Mouse (Mus musculus): ENCODE measurements around the gene Egfl7.
A peak's percentile ranks its signal among the peaks of the same experiment; 100 is the strongest.

Gene Egfl7

GRCm38 (mm10) chr2:26628792-26629437 is 49.1 kb downstream of the Egfl7 start:
- DNase-seq (ENCODE audit: low read depth, low spot score), result no peak
- H3K36me3 ChIP-seq (ENCODE audit: control insufficient read depth, insufficient read depth, low read length, poor library complexity, severe bottlenecking), result no peaks in the 10 kb centered on the region

GRCm38 (mm10) chr2:26632541-26633395 is 53.0 kb downstream of the Egfl7 start:
- H3K36me3 ChIP-seq (ENCODE audit: control insufficient read depth, insufficient read depth, low read length, poor library complexity, severe bottlenecking), result no peaks in the 10 kb centered on the region; the same call in 1 of the 2 replicates
- no peak for DNase-seq (ENCODE audit: low read depth, low spot score)
- H3K27me3 ChIP-seq (ENCODE audit: control insufficient read depth, insufficient read depth, low read length, poor library complexity, severe bottlenecking), result no peaks in the 10 kb centered on the region

More at GRCm38 (mm10) chr2:26628792-26629437, 49.1 kb downstream of the Egfl7 start:
- H3K27me3 ChIP-seq (ENCODE audit: control insufficient read depth, insufficient read depth, low read length, poor library complexity, severe bottlenecking), result no peaks in the 10 kb centered on the region

DNA sequence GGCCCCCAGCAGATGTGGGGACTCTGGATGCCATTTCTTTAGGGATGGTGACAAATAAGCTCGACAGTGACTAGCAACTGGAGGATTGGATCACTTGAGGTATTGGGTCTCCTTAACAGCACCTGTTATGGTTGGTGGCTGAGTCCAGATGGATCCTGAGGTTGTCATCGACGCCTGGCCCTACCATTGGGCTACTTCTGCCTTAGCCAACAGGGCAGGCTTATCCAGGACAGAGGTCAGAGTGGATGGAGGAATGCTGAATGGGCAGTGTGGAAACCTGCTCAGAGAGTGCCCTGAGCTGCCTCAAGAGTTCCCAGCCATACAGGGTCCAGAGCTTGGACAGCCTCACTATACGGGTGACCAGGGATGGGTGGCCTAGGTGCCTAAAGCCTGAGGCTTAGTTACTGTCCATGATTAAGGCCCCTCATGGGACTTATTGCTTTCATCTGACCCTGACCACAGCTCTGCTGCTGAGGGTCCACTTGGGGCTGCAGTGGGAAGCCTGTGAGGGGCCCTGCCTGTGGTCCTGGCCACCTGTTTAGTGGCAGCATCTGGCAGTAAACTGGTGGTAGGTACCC is 54.2 kb downstream of the Egfl7 start:
- no peaks in the 10 kb centered on the region for H3K27me3 ChIP-seq (ENCODE audit: control insufficient read depth, insufficient read depth, low read length, poor library complexity, severe bottlenecking)
- no peak for DNase-seq (ENCODE audit: low read depth, low spot score)
- H3K36me3 ChIP-seq (ENCODE audit: control insufficient read depth, insufficient read depth, low read length, poor library complexity, severe bottlenecking), result no peaks in the 10 kb centered on the region; the same call in 1 of the 2 replicates

DNA sequence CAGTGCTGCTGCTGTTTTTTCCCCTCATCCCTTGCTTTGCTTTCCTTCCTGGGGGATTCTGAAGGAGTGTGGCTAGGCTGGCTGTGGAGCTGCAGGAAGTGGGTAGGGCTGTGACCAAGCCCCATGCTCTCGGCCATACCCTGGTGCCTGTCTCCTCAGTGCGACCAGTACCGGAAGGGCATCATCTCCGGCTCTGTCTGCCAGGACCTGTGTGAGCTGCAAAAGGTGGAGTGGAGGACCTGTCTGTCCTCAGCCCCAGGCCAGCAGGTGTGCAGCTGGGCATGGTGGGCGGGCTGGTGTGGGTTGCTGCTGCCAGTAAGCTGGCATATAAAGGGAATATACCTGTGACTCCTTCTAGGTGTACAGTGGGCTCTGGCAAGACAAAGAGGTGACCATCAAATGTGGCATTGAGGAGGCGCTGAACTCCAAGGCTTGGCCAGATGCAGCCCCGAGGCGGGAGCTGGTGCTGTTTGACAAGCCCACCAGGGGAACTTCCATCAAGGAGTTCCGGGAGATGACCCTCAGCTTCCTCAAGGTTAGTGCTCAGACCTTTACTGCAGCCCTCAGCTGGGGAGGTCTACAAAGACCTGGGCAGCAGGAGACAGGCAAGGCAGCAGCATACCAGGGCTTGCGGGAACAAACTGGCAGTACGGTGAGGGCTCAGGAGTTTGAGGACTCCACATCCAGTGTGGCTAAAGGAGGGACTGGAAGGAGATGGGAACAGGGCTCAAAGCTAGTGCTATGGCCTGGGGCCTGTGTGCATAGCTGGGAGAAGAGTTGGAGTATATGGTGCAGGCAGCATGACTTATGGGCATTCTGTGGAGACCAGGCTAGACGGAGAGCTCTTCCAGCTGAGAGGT is 55.0 kb downstream of the Egfl7 start:
- Histone ChIP-seq H3K36me3 (ENCODE audit: control insufficient read depth, insufficient read depth, low read length, poor library complexity, severe bottlenecking) (no peaks in the 10 kb centered on the region; the same call in 1 of the 2 replicates), H3K27me3 (ENCODE audit: control insufficient read depth, insufficient read depth, low read length, poor library complexity, severe bottlenecking) (no peaks in the 10 kb centered on the region)
- DNase-seq (ENCODE audit: low read depth, low spot score), result no peak

- no peaks in the 10 kb centered on the region; the same call in 1 of the 2 replicates for H3K27me3 ChIP-seq (ENCODE audit: control insufficient read depth, insufficient read depth, low read length, poor library complexity, severe bottlenecking)
- no peak for DNase-seq (ENCODE audit: low read depth, low spot score)
- H3K36me3 ChIP-seq (ENCODE audit: control insufficient read depth, insufficient read depth, low read length, poor library complexity, severe bottlenecking), result no peaks in the 10 kb centered on the region; the same call in 1 of the 2 replicates
Measured at GRCm38 (mm10) chr2:26635489-26636324, 55.9 kb downstream of the Egfl7 start.

DNA sequence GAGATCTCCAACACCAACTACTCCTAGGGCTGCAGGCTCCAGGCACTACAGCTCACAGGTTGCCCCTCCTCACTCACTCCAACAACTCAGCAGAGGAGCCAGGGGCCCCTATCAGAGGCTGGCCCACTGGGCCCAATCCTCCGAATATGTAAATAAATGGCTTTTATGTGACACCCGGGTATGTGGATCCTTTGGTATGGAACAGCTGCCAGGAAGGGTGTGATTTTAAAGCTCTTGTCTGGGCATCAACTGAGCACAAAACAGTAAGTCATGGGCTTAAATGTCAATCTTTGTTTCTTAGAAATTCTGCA is 56.5 kb downstream of the Egfl7 start:
- Histone ChIP-seq H3K27me3 (ENCODE audit: control insufficient read depth, insufficient read depth, low read length, poor library complexity, severe bottlenecking) (no peaks in the 10 kb centered on the region; the same call in 1 of the 2 replicates), H3K36me3 (ENCODE audit: control insufficient read depth, insufficient read depth, low read length, poor library complexity, severe bottlenecking) (no peaks in the 10 kb centered on the region; the same call in 1 of the 2 replicates)
- DNase-seq (ENCODE audit: low read depth, low spot score), result no peak

DNA sequence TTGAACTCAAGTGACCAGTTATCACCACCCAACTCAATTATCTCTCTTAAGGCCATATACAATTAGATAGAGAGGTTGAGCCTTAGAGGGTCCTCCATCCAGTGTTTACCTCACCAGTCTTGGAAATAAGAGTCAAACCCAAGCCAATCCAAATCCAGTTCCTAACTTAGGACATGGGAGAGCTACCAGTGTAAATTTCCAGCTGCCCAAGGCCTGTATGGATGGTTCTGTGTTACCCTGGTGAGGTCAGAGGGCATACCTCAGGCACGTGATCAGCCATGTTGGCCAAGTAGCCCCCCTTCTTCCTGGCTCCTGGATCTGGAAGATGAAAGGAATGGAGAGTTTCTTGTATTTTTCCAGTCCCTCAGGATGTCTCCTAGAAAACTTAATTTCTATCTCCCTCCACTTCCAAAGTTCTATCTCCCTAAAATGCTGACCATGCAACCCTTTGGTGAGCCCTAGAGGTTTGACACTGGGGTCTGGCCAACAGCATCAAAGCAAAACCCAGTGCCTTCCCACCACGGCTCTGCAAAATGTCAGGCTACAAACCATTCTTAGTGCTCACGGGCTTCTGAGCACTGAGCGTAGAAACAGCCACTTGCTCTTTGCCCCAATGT is 57.6 kb downstream of the Egfl7 start:
- no peak for DNase-seq (ENCODE audit: low read depth, low spot score)
- H3K27me3 ChIP-seq (ENCODE audit: control insufficient read depth, insufficient read depth, low read length, poor library complexity, severe bottlenecking), result no peaks in the 10 kb centered on the region; the same call in 1 of the 2 replicates
- no peaks in the 10 kb centered on the region; the same call in 1 of the 2 replicates for H3K36me3 ChIP-seq (ENCODE audit: control insufficient read depth, insufficient read depth, low read length, poor library complexity, severe bottlenecking)

DNA sequence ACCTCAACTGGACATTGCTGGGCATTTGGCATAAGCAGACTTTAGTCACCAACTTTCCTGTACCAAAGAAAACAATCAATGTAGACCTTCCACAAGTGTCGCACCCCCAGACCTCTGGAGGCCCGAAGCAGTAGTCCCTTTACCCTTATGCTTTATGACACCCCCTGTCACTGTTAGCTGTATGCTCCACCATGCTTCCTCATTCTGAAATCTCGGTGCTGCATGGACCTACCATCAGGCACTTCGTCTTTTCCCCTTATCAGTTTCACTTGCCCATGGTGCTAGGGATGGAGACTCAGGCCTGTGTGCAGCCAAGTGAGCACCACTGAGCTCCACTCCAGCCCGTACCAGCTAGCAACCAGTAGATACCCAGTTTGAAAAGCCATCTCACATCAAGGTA is 58.2 kb downstream of the Egfl7 start:
- H3K36me3 ChIP-seq (ENCODE audit: control insufficient read depth, insufficient read depth, low read length, poor library complexity, severe bottlenecking), result no peaks in the 10 kb centered on the region; the same call in 1 of the 2 replicates
- peak; percentile 31 for DNase-seq (ENCODE audit: low read depth, low spot score)
- H3K27me3 ChIP-seq (ENCODE audit: control insufficient read depth, insufficient read depth, low read length, poor library complexity, severe bottlenecking), result no peaks in the 10 kb centered on the region; the same call in 1 of the 2 replicates

GRCm38 (mm10) chr2:26638572-26638971 is 58.8 kb downstream of the Egfl7 start:
- no peak for DNase-seq (ENCODE audit: low read depth, low spot score)

GRCm38 (mm10) chr2:26639083-26639482 is 59.3 kb downstream of the Egfl7 start:
- peak; percentile 74 for DNase-seq (ENCODE audit: low read depth, low spot score)
- no peaks in the 10 kb centered on the region; the same call in 1 of the 2 replicates for H3K27me3 ChIP-seq (ENCODE audit: control insufficient read depth, insufficient read depth, low read length, poor library complexity, severe bottlenecking)
- no peaks in the 10 kb centered on the region; the same call in 1 of the 2 replicates for H3K36me3 ChIP-seq (ENCODE audit: control insufficient read depth, insufficient read depth, low read length, poor library complexity, severe bottlenecking)

More at GRCm38 (mm10) chr2:26638572-26638971, 58.8 kb downstream of the Egfl7 start:
- no peaks in the 10 kb centered on the region; the same call in 1 of the 2 replicates for H3K27me3 ChIP-seq (ENCODE audit: control insufficient read depth, insufficient read depth, low read length, poor library complexity, severe bottlenecking)
- no peaks in the 10 kb centered on the region; the same call in 1 of the 2 replicates for H3K36me3 ChIP-seq (ENCODE audit: control insufficient read depth, insufficient read depth, low read length, poor library complexity, severe bottlenecking)

GRCm38 (mm10) chr2:26639838-26640830 is 60.3 kb downstream of the Egfl7 start:
- H3K27me3 ChIP-seq (ENCODE audit: control insufficient read depth, insufficient read depth, low read length, poor library complexity, severe bottlenecking), result no peaks in the 10 kb centered on the region; the same call in 1 of the 2 replicates
- no peaks in the 10 kb centered on the region; the same call in 1 of the 2 replicates for H3K36me3 ChIP-seq (ENCODE audit: control insufficient read depth, insufficient read depth, low read length, poor library complexity, severe bottlenecking)
- DNase-seq (ENCODE audit: low read depth, low spot score), result peak; percentile 96

- H3K36me3 ChIP-seq (ENCODE audit: control insufficient read depth, insufficient read depth, low read length, poor library complexity, severe bottlenecking), result no peaks in the 10 kb centered on the region; the same call in 1 of the 2 replicates
- no peak for DNase-seq (ENCODE audit: low read depth, low spot score)
- H3K27me3 ChIP-seq (ENCODE audit: control insufficient read depth, insufficient read depth, low read length, poor library complexity, severe bottlenecking), result no peaks in the 10 kb centered on the region; the same call in 1 of the 2 replicates
Measured at GRCm38 (mm10) chr2:26641006-26641647, 61.3 kb downstream of the Egfl7 start.
